Mouse (Mus musculus) liver, postnatal 0 days (tissue): ENCODE measurements around the gene Mylk.

Experiments
- CTCF ChIP-seq: sonication (generic); IDR thresholded peaks from 2 replicates; pipeline ENCODE4 v1.5.1; 2016; ENCODE audit warnings: antibody characterized with exemption, low read depth
- EP300 ChIP-seq: IDR thresholded peaks from 2 replicates; pipeline ENCODE4 v1.6.1; 2016; ENCODE audit warnings: antibody characterized with exemption, low read depth, mild to moderate bottlenecking

DNA sequence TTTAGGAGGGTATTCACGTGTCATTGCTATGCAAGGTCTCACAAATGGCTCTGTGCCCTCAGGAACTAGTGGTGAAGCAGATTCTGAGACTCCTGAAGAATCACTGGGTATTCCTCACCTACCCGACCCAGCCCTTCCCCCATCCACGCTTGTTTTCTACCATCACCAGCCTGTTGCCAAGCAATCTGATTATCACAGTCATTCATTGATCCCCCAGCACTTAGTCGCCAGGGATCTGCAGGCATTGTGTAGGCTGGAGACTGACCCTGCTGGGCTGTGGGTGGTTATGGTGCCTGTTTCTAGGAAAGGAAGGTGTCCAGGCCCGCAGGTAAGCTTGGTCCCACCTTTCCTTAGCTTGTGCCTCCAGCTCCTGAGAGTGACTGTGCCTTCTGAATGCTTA lies 155.0 kb downstream of the Mylk start:
- TF ChIP-seq CTCF: no peak
- no peak for TF ChIP-seq EP300
